Mouse (Mus musculus) forelimb bud, embryonic 11.5 days (tissue): ENCODE measurements around the gene Sgsh.
"Not testable (repeated sequence)": the region's sequence is repeated elsewhere in the genome, so short reads cannot be mapped to it uniquely, and the experiment has no call there.

Experiments used
- DNase-seq: peaks from one replicate; pipeline ENCODE4 v3.0.0-alpha.2; 2012; ENCODE audit warnings: low read depth, low spot score

The Sgsh gene

GRCm38 (mm10) chr11:119355443-119356385, at the start of gene Sgsh, which contains the start of gene Slc26a11:
TSS of gene Sgsh (minus strand) at chr11:119355536.
TSS of gene Slc26a11 (plus strand) at chr11:119355557.
- DNase-seq = peak; percentile 73

DNA sequence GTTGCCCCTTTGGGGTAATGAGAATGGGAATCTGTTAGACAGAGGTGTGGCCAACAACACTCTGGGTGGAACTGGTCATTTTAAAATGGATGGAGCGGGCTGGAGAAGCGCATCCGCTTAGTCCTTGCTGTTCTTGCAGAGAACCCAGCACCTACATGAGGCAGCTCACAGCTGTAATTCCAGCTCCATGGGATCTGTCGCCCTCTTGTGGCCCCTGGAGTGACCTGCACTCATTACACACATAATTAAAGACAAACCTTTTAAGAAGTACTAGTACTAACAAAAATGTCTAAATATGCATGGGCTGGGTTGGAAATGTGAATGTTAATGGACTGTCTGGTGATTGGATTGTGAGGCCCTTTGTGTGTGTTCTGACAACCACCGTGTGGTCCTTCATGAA, 49.3 kb upstream of the Sgsh start:
- peak; percentile 54 for DNase-seq

GRCm38 (mm10) chr11:119402501-119403160, 47.3 kb upstream of the Sgsh start:
- DNase-seq = no peak

DNA sequence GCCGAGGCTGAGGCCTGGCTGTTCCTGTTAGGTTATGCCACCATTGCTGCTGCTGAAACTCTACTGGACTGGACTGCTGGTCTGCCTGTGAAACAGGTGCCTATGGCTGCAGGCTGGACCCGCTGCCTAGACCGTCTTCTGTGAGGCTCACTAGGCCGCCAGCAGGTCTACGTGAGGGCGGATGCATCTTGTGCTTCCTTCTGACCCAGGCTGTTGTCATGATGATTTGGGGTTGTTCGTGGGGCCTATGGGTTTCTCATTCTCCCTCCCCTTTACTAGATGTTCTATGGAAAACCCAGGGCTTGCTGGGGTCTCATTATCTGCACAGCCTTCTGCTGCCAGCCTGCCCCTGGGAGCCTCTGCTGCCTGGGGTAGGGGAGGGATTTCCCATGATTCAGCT, 41.1 kb upstream of the Sgsh start:
- no peak for DNase-seq

GRCm38 (mm10) chr11:119395931-119396330, 40.6 kb upstream of the Sgsh start:
- DNase-seq = no peak

DNA sequence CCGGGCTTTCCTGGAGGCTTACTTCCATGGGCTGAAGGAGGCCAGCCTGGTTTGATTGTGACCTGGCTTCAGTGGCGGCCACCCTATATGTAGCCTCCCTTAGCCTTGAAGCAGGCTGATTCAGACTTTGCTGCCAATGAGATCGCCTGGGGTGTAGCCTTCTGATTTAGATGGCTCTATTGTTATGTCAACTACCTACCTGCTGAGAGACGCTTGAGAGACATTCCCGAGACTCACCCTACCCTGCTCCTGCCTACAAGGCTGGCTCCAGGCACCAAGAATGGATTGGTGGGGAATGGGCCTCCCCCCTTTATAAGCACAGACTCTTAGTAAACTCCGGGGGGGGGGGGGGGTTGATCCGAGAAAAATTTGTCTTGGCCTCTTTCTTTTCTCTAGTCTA, 40.1 kb upstream of the Sgsh start:
- DNase-seq = no peak

DNA sequence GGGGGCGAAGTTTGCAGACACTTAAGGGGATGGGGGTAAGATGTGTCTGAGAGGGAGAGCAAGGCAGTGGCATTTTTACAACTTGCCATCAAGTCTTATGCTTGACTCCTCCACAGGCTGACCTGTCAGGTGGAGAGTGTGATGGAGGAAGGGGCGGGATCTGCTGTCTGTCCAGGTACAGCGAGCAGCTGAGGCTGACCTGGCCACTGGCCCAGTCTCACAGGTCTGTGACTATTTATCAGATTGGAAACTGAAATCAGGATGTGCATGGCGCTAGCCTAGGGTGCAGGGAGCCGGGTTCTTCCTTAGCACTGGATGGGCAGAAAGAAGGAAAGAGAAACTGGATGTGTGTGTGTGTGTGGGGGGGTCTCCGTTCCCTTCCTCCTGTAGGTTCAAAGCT, 38.9 kb upstream of the Sgsh start:
- DNase-seq = no peak

DNA sequence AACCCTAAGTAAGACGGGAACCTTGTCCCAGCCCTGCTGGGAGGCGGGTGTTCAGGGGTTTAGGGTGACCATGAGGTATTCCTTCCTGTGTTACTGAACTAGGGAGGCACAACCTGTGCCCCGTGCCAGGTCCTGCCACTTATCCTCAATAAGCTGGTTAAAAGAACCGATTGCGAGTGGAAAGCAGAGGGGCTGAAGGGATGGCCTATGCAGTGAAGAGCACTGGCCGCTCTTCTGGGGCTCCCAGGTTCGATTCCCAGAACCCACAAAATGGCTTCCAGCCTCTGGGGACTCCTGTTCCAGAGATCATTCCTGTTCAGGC, 38.1 kb upstream of the Sgsh start:
- no peak for DNase-seq

GRCm38 (mm10) chr11:119392800-119393482, 37.6 kb upstream of the Sgsh start, which contains the start of gene Rnf213:
TSS of gene Rnf213 (plus strand) at chr11:119393100.
- DNase-seq = peak; percentile 61

DNA sequence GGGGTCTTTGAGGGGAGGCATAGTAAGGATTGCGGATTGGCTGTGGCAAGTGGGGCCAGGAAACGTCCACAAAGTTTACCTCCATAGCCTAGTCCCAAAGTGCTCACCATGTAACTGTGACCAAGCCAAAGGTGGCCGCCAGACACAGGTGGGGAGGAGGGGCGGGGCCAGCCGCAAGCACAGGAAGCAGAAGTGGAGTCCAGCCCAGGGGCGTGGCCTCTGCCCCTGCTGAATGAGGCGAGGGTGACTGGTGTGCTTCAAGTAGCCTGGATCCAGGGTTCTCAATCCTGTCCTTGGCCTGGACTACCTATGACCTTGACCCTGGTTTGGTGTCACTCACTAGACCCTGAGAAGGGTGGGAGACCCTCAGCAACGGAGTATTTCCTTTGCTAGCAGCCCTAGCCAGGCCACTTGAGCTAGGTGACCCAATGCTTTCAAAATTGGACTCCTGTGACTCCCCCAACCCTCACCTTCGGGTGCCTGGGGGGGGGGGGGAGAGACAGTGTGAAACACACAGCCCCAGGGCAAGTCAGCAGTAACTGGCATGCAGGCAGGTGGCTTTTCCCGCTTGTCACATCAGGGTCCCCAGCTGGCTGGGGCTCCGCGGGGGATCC, 36.8 kb upstream of the Sgsh start:
- DNase-seq = no peak

DNA sequence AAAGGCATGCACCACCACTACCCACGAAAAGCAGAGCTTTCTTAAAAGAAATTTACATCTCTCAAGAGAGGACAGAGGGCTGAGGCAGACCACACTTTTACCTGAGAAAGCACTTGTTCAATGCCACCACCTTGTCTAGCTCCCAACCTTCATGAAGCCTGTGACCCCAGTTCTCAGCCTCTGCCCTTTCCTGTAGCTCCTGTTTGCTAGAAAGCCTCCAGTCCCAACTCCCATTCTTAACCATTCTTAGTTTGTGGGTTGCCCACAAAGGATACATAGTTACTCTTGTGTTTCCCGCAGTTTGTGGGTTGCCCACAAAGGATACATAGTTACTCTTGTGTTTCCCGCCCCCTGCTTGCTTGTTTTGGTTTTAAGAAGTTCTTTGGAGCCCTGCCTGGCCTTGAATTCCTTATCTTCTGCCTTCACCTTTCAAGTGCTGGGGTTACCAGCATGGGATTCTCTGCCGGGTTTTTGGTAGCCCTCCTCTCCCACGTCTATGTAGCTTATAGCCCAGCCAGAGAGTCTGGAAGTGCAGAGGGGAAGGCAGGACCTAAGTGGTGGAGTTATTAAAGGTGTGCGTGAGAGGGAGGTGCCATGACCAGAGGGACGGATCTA, 36.2 kb upstream of the Sgsh start:
- DNase-seq = no peak

DNA sequence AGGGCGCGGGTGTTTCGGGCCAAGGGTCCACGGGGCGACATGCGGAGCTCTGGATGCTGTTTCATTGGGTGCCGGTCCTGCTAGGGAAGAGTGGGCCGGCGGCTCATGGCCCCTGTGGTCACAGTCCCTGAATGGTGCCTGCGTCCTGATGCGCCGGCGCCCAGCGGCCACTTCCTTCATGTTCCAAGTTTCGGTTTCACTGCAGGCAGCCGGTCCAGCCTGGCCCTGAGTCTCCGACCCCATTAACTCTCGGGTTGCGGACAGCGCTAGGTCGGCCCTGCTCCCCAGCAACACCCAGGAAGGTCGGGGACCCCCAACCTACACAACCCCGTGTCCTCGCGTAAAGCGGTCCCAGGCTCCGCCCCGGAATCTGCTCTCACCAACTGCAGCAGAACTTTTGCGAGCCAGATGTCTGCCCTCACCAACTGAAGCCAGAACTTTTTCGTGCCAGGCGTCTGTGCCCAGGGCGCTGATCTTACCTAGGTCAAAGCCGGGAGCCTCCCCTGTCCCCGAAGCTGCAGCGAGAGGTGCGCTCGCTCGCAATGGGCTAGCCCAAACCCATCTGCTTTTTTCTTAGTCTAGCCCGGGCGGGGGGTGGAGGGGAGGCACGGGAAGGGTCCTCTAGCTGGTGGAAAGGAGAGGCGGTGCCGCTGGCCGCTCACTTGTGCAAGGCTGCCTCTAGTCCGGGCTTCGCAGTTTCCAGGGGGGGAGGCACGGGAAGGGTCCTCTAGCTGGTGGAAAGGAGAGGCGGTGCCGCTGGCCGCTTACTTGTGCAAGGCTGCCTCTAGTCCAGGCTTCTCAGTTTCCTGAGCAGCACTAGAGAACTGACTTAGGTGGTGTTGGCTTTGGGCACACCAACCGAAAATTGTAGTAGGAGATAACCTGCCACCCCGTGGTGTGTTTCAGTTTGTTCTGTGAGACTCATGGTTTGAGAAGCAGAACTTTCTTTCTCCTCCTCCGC, 35.2 kb upstream of the Sgsh start:
- peak; percentile 26 for DNase-seq

DNA sequence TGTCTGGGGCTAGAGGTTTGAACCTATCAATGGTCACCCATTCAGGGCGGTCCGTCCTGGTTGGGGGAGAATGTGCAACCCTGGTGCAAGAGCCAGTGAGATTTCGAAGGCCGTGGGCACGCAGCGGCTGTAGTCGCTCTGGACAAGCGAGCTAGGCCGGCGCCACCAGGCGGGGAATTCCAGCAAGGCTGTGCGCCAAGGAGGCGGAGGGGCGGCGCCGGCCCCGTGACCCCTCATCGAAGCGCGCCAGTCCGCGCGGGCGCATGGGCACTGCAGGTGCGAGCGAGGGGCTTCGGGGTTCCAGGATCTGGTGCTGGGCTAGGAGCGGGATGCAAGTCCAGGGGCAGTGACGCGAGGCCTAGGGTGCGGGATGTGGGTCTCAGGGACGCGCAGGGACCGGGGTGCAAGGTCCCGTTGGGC, 34.5 kb upstream of the Sgsh start:
- peak; percentile 70 for DNase-seq

DNA sequence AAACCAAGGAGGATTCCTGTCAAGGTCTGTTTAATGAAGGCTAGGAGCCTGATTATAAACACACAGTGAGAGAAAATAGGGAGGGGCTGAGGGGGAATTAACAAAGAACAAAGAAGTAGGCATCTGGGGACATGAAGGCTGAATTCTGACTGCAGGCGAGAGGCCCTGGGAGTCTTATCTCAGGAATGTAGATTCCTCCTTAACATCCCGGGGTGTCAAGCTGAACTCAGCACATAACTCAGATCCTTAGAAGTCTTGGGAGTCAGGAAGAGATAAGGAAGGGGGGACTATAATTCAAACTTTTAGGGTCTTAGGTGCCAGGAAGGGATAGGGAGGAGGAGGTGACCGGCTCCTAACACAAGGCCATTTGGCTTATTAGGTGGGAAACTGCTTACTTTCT, 31.9 kb upstream of the Sgsh start:
- DNase-seq = not testable (repeated sequence)

DNA sequence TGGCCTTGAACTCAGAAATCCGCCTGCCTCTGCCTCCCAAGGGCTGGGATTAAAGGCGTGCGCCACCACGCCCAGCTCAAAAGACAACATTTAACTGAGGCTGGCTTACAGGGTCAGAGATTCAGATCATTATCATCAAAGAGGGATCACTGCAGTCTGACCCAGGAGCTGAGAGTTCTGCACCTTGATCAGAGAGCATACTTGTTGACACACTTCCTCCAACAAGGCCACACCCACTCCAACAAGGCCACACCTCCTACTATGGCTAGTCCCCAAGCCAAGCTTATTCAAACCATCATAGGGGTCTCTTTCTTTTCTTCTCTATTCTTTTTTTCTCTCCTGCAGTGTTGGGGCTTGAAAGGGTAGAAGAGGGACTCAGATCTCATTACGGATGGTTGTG, 31.0 kb upstream of the Sgsh start:
- DNase-seq = no peak

GRCm38 (mm10) chr11:119384904-119385303, 29.6 kb upstream of the Sgsh start:
- DNase-seq = no peak

- no peak for DNase-seq
Measured at GRCm38 (mm10) chr11:119382338-119382850, 27.1 kb upstream of the Sgsh start.

DNA sequence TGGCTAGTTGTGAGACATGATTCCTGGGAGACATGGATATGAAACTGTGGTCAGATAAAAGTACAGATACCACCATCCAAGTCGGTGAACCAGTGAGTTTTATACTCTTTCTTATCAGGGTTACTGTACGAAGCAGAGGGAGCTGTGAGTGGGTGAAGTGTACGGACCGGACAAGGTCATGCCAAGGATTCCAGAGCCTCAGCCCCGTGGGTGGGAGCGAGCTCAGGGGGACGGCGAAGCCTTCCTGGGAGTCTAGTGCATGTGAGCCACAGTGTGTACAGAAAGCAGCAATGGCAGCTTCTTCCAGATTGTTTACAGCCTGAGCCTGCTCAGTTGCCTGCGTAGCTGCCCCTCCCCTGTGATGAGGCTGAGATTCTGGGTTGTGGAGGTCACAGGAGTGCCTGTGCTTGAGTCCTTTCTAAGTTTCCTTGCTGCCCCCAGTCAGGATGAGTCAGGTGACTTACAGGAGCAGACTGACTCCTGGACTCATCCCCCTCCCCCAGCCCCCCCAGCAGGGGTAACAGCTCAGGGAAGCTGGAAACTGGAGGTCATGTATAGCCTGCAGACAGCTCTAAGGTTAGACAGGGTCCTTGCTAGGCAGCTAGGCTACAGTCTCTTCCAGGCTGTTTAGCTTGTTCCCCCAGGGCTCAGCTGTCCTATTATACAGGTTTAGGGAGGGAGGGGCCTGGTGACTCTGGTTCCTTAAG, 26.4 kb upstream of the Sgsh start:
- DNase-seq = no peak

- no peak for DNase-seq
Measured at GRCm38 (mm10) chr11:119378551-119378950, 23.2 kb upstream of the Sgsh start.
